Mouse (Mus musculus) lung, postnatal 10 days (tissue): ENCODE measurements around the gene Olfr1040.
"Not testable (repeated sequence)": the region's sequence is repeated elsewhere in the genome, so short reads cannot be mapped to it uniquely, and the experiment has no call there.

ENCODE experiments used
- DNase-seq: peaks from one replicate; pipeline ENCODE4 v3.0.0; 2021

Olfr1040 gene

DNA sequence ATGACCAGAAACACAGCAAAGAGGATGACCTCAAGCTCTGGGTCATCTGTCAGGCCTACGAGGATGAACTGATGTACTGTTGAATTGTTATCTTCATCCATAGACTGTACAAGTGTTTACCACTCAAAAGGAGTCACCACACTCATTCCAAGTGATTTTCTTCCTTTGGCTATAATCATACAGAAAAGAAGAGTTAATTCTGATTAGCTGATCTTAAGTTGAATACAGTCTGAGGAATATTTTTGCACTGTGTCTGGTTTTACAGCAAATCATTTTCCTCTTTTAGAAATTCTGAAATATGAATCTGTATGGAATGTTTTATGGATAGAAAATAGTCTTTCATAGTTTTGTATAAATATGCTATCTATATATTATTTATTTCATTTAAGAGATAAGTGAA, at the start of gene Olfr1040:
TSS of gene Olfr1040 (minus strand) at position 101 of the 400 bp plus-strand sequence.
- DNase-seq: no peak

DNA sequence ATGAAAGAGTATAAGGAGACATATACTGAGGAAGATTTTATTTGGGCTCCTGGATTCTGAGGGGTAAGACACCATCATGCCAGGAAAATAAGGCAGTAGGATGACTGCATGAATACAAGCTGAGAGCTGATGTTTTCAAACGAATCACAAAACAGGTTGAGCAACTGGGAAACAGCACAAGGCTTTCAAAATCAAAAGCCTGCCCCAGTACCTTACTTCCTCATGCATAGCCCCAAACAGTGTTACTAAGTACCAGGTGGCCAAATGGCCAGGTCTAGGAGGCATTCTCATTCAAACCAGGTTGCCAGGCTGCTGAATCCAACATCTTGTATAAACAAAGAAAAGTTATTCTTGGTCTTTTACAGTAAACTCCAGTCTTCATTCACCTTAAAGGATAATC, 49.3 kb upstream of the Olfr1040 start:
- DNase-seq: no peak

DNA sequence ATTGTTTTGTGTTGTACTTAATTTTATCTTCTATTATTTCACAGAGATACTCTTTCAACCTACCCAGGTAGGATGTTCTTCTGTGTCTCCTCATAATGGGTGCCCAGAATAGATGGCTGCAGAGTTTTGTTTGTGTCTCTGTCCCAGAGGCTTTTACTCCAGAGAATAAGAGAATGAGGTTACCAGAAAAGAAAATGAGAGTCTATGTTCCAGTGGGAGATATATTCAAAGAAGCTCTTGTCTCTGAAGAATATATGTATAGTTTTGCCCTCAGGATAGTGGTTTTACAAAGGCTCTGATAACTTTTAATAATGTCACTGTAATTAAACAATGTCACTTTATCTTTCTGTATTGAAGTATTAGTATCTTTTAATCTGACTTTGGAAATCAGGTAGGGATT, 39.1 kb upstream of the Olfr1040 start, which contains the start of gene Olfr52:
TSS of gene Olfr52 (minus strand) at position 101 of the 400 bp plus-strand sequence.
- DNase-seq: no peak

DNA sequence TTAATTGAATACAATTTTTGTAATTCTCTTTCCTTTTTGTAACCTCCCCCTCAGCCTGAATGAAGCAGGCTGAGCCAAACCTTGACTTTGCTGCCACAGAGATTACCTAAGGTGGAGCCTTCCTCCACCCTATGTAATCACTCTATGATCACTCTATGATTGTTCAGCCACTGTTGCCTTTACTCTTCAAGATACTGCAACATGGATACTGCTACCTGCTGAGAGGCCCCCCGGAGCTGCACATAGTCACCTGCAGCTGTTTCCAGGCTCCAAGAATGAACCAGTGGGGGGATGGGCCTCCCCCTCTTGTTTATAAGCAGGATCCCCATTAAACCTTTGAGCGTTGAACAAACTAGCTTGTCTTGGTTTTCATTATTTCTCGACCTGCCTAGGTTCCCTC, 33.4 kb upstream of the Olfr1040 start:
- no peak for DNase-seq

DNA sequence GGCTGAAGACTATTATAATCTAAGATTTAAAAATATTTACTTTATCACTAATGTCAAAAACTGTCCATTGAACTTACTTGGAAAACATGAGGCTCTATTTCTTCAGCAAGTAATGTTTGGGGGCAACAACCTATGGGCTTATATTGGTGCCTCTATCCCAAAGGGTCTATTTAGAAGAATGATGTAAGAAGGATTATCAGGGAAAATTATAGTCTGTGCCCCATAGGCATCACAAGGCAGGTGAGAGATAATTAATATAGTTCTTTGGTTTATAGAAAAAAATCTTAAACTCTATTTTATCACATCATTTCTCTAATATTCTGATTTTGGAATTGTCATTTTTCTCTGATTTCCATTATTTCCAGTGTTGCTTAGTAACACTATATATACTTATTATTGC, 31.2 kb upstream of the Olfr1040 start, which contains the start of gene Olfr1044:
TSS of gene Olfr1044 (minus strand) at position 101 of the 400 bp plus-strand sequence.
- no peak for DNase-seq

DNA sequence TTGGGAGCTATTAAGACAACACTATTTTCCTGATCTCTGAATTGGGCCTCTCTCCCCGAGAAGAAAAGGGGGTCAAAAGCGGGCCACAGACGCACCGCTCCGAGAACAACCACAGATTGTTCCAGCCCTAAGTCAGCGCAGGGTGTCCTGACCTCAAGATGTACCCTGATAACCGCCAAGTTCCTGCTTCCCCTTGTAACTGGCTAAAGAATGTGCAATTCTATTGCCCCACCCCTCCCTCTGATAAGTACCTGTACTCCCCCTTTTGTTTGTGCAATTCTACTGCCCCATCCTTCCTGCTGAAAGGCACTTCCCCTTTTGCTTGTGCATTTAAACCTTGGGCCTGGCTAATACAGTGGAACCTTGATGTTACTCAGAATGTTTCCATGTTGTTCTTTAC, 28.9 kb upstream of the Olfr1040 start:
- not testable (repeated sequence) for DNase-seq

DNA sequence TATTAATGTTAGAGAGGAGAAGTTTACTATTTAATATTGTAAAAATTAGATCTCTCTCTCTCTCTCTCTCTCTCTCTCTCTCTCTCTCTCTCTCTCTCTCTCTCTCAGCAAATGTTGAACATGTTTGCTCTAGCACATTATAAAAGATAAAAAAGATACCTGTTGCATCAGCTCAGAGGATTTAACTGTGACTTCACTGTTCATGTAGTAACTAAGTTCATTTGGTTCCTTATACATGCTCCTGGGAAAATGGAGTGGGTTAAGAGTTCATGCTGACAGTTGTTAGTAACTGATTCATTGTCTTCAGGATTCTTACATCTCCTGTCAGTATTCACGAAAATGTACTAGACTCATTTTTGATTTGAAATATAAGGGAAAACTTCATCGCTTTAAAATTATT, 20.9 kb upstream of the Olfr1040 start, which contains the start of gene Olfr1043:
TSS of gene Olfr1043 (minus strand) at position 101 of the 400 bp plus-strand sequence.
- no peak for DNase-seq

DNA sequence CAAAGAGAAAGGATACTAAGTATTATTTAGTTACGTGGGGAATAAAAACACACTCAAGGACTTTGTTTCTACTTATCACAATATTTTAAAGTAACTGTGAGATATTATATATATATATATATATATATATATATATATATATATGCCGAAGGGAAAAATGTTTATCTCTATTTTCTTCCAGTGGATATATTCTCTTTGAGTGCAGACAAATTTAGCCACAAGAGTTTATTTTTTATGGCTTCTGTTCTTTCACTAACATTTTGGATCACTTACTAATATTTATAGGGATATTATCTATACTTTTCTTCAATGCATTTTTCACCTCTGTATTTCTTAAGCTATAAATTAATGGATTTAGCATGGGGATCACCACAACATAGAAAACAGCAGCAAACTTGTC, 15.2 kb upstream of the Olfr1040 start, which contains the start of gene Olfr1042:
TSS of gene Olfr1042 (minus strand) at position 101 of the 400 bp plus-strand sequence.
- DNase-seq: no peak

DNA sequence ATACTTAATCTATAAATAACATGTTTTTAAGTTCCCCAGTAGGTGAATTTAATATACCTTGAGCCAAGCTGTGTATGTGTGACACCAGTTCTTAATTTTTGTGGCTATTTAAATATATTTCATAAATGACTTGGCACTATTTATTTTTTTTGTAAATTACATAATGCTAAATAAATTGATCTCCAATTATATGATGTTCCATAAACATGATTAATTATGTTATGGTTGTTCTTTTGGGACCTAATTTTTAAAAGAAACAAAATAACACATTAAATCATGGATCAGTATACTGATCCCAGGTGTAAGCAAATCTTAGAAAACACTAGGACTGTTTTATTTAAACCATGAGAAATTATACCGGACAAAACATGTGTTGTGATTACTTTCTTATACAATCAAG, 10.7 kb downstream of the Olfr1040 start, which contains the start of gene Olfr1039:
TSS of gene Olfr1039 (minus strand) at position 101 of the 400 bp plus-strand sequence.
- no peak for DNase-seq
